Mouse (Mus musculus) kidney, postnatal 0 days (tissue): ENCODE measurements around the gene Il1r2. TPM values are rescaled to one million over a fixed set of nuclear protein-coding genes. Genes with fewer than 3 reads are reported as not detected.

ENCODE experiments used
- ATAC-seq: fragments of 200-750 bp; cut with Nextera tagmentation; replicated peaks from 2 replicates; pipeline ENCODE4 v1.8.0; 2017; ENCODE audit warnings: low read depth, moderate number of reproducible peaks, moderate TSS enrichment, moderate library complexity; ENCODE audit not compliant: low FRiP score
- DNase-seq: peaks from one replicate; pipeline ENCODE4 v3.0.0-alpha.2; 2016; ENCODE audit warnings: low spot score
- H3K27ac ChIP-seq: fragments of 300-500 bp; sonication (generic); 2 replicates; pipeline ENCODE4 v1.5.1; 2014; ENCODE audit warnings: mild to moderate bottlenecking
- H3K27me3 ChIP-seq: fragments of 300-500 bp; sonication (generic); 2 replicates; pipeline ENCODE4 v1.6.1; 2014; ENCODE audit warnings: low read length, mixed read lengths; ENCODE audit not compliant: insufficient read depth
- H3K36me3 ChIP-seq: fragments of 300-500 bp; sonication (generic); 2 replicates; pipeline ENCODE4 v1.6.1; 2014; ENCODE audit warnings: low read length, mixed read lengths; ENCODE audit not compliant: insufficient read depth
- H3K4me1 ChIP-seq: fragments of 300-500 bp; sonication (generic); replicated peaks from 2 replicates; pipeline ENCODE4 v1.6.1; 2014; ENCODE audit warnings: antibody characterized with exemption, low read length, mixed read lengths; ENCODE audit not compliant: insufficient read depth
- H3K4me2 ChIP-seq: fragments of 300-500 bp; sonication (generic); 2 replicates; pipeline ENCODE4 v1.6.1; 2014; ENCODE audit warnings: mild to moderate bottlenecking, low read length, moderate library complexity, mixed read lengths
- H3K4me3 ChIP-seq: fragments of 300-500 bp; sonication (generic); replicated peaks from 2 replicates; pipeline ENCODE4 v1.5.1; 2014; ENCODE audit warnings: low read depth, low read length
- H3K9ac ChIP-seq: fragments of 300-500 bp; sonication (generic); 2 replicates; pipeline ENCODE4 v1.6.1; 2014; ENCODE audit warnings: low read depth, low read length
- H3K9me3 ChIP-seq: fragments of 300-500 bp; sonication (generic); replicated peaks from 2 replicates; pipeline ENCODE4 v1.6.1; 2016; ENCODE audit warnings: low read length, inconsistent platforms, mixed read lengths
- CTCF ChIP-seq: IDR thresholded peaks from 2 replicates; pipeline ENCODE4 v1.5.1; 2016; ENCODE audit warnings: antibody characterized with exemption, low read depth, mild to moderate bottlenecking, moderate library complexity
- WGBS: fragments of 180-500 bp; shearing (Covaris S2); extraction: QIAGEN DNeasy Blood & Tissue Kit; methylation state at CpG from one replicate; pipeline ENCODE4 v1.1.7; 2014; 5-methylcytosine and 5-hydroxymethylcytosine counted together
- polyA plus RNA-seq: library from polyadenylated mRNA; unstranded; fragments of >200 nt; fragmentation: Nextera tagmentation; extraction: Ambion mirVana; gene quantifications from 2 replicates; pipeline ENCODE4 v1.2.1, GENCODE M21; 2015

Gene Il1r2
- polyA plus RNA-seq, 1 experiment from 2014 or later = 0.99 TPM

- DNase-seq (peak; percentile 80), ATAC-seq (no peak)
- H3K4me2 ChIP-seq = no peak overlapping the region
- H3K9me3 ChIP-seq = no peaks in the 10 kb centered on the region
- 38% methylated on average over 8 of the region's 8 CpGs for WGBS
- H3K27me3 ChIP-seq = no peaks in the 10 kb centered on the region
- no peak overlapping the region for H3K4me3 ChIP-seq
- H3K4me1 ChIP-seq = no peaks in the 10 kb centered on the region
- no peak overlapping the region for H3K27ac ChIP-seq
- H3K9ac ChIP-seq = no peak overlapping the region
- no peaks in the 10 kb centered on the region for H3K36me3 ChIP-seq
- peak; percentile 97 for TF ChIP-seq CTCF
These were observed 41.4 kb downstream of the Il1r2 start for GRCm38 (mm10) chr1:40115271-40115670.

- Histone ChIP-seq H3K9me3 (no peaks in the 10 kb centered on the region), H3K4me1 (no peaks in the 10 kb centered on the region), H3K4me2 (no peak overlapping the region), H3K36me3 (no peaks in the 10 kb centered on the region), H3K27ac (no peak overlapping the region), H3K9ac (no peak overlapping the region), H3K4me3 (no peak overlapping the region), H3K27me3 (no peaks in the 10 kb centered on the region)
- TF ChIP-seq CTCF = peak; percentile 86
- 5% methylated on average over 7 of the region's 8 CpGs for WGBS
- DNase-seq (peak; percentile 85), ATAC-seq (peak; percentile 77)
These were observed 42.5 kb downstream of the Il1r2 start for GRCm38 (mm10) chr1:40116422-40116821.

- H3K4me3 ChIP-seq = no peak overlapping the region
- DNase-seq (peak; percentile 76), ATAC-seq (no peak)
- no peak overlapping the region for H3K9ac ChIP-seq
- H3K4me2 ChIP-seq = no peak overlapping the region
- no peaks in the 10 kb centered on the region for H3K9me3 ChIP-seq
- TF ChIP-seq CTCF = no peak
- no peak overlapping the region for H3K27ac ChIP-seq
- H3K27me3 ChIP-seq = no peaks in the 10 kb centered on the region
- no peaks in the 10 kb centered on the region for H3K4me1 ChIP-seq
- H3K36me3 ChIP-seq = no peaks in the 10 kb centered on the region
- 53% methylated on average over 10 of the region's 10 CpGs for WGBS
These were observed 43.7 kb downstream of the Il1r2 start for GRCm38 (mm10) chr1:40117565-40117964.

DNA sequence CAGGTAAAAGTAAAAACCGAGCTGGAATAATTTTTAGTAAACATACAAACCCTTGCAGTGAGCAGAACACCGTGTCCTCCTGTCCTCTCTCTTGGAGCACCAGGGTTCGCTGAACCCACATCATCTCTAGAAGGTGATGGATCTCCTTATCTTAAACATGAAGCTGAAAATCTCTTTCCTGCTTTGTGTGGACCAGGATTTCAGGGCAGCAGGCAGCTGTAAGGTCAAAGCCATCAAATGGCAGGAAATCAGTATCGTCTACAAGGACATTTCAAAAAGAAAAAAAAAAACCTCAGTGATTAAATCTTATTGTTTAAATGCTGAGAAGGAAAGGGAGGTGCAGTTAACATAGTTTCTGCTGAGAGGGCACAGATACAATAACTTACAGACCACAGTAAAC lies 50.4 kb downstream of the Il1r2 start:
- Histone ChIP-seq H3K4me1 (no peaks in the 10 kb centered on the region), H3K4me3 (no peak overlapping the region), H3K27me3 (no peaks in the 10 kb centered on the region), H3K27ac (no peak overlapping the region), H3K9me3 (no peaks in the 10 kb centered on the region), H3K4me2 (no peak overlapping the region), H3K36me3 (no peaks in the 10 kb centered on the region), H3K9ac (no peak overlapping the region)
- peak; percentile 22 for DNase-seq
- no peak for TF ChIP-seq CTCF
- ATAC-seq = no peak
- WGBS = 64% methylated on average over 4 of the region's 4 CpGs

- no peak overlapping the region for H3K4me3 ChIP-seq
- 39% methylated on average over 4 of the region's 4 CpGs for WGBS
- no peak overlapping the region for H3K9ac ChIP-seq
- DNase-seq (no peak), ATAC-seq (no peak)
- no peaks in the 10 kb centered on the region for H3K36me3 ChIP-seq
- TF ChIP-seq CTCF = no peak
- no peaks in the 10 kb centered on the region for H3K4me1 ChIP-seq
- H3K9me3 ChIP-seq = no peaks in the 10 kb centered on the region
- H3K27ac ChIP-seq = no peak overlapping the region
- H3K4me2 ChIP-seq = no peak overlapping the region
- H3K27me3 ChIP-seq = no peaks in the 10 kb centered on the region
These were observed 54.6 kb downstream of the Il1r2 start for GRCm38 (mm10) chr1:40128481-40128880.

GRCm38 (mm10) chr1:40129321-40129720 lies 55.4 kb downstream of the Il1r2 start:
- no peak overlapping the region for H3K27ac ChIP-seq
- no peak for DNase-seq

DNA sequence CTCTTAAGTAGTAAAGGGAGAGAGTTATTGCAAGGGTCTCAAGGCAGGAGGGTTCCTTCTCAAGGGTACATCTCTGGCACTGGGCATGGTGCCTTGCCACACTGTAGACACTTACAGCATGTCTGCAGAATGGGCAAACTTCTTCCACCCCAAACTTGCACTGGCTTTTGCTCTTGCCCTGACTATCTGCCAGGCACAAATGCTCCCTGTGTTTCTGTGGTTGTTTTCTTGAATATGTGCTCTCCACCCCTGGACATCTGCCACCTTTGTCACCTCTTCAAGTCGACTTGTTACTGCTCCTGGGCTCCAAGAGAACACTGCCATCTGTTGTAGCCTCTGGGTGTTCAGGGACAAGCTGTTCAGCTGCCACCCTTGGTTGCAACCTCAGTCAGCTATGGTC lies 57.8 kb downstream of the Il1r2 start:
- Histone ChIP-seq H3K4me2 (no peak overlapping the region), H3K9ac (no peak overlapping the region), H3K4me1 (no peaks in the 10 kb centered on the region), H3K9me3 (no peaks in the 10 kb centered on the region), H3K27me3 (no peaks in the 10 kb centered on the region), H3K27ac (no peak overlapping the region), H3K36me3 (no peaks in the 10 kb centered on the region), H3K4me3 (no peak overlapping the region)
- WGBS = 29% methylated on average over 1 of the region's 1 CpGs
- no peak for ATAC-seq
- DNase-seq = no peak
- TF ChIP-seq CTCF = no peak

More at GRCm38 (mm10) chr1:40129321-40129720, 55.4 kb downstream of the Il1r2 start:
- no peak overlapping the region for H3K4me3 ChIP-seq
- no peaks in the 10 kb centered on the region for H3K36me3 ChIP-seq
- no peak overlapping the region for H3K4me2 ChIP-seq
- no peak for TF ChIP-seq CTCF
- no peak overlapping the region for H3K9ac ChIP-seq
- no peak for ATAC-seq
- H3K4me1 ChIP-seq = no peaks in the 10 kb centered on the region
- H3K27me3 ChIP-seq = no peaks in the 10 kb centered on the region
- H3K9me3 ChIP-seq = no peaks in the 10 kb centered on the region
- WGBS = 60% methylated on average over 2 of the region's 2 CpGs
